Mouse (Mus musculus) hindbrain, postnatal 0 days (tissue): ENCODE measurements around the gene Gm11733. TPM values are rescaled to one million over a fixed set of nuclear protein-coding genes. Genes with fewer than 3 reads are reported as not detected.
"Not testable (repeated sequence)": the region's sequence is repeated elsewhere in the genome, so short reads cannot be mapped to it uniquely, and the experiment has no call there.

Experiments
- ATAC-seq: fragments of 200-750 bp; cut with Nextera tagmentation; 2 replicates; pipeline ENCODE4 v1.8.0; 2017; ENCODE audit warnings: mild to moderate bottlenecking, moderate TSS enrichment, moderate library complexity
- DNase-seq: peaks from one replicate; pipeline ENCODE4 v3.0.0-alpha.2; 2015; ENCODE audit warnings: low spot score
- H3K27ac ChIP-seq: fragments of 300-500 bp; sonication (generic); 2 replicates; pipeline ENCODE4 v1.5.1; 2014; ENCODE audit warnings: mild to moderate bottlenecking
- H3K27me3 ChIP-seq: fragments of 300-500 bp; sonication (generic); 2 replicates; pipeline ENCODE4 v1.6.1; 2014; ENCODE audit warnings: low read length, mixed read lengths; ENCODE audit not compliant: insufficient read depth
- H3K36me3 ChIP-seq: fragments of 300-500 bp; sonication (generic); 2 replicates; pipeline ENCODE4 v1.6.1; 2014; ENCODE audit warnings: low read length, mixed read lengths; ENCODE audit not compliant: insufficient read depth
- H3K4me1 ChIP-seq: fragments of 300-500 bp; sonication (generic); 2 replicates; pipeline ENCODE4 v1.6.1; 2014; ENCODE audit warnings: antibody characterized with exemption, low read length, mixed read lengths; ENCODE audit not compliant: insufficient read depth
- H3K4me2 ChIP-seq: fragments of 300-500 bp; sonication (generic); 2 replicates; pipeline ENCODE4 v1.6.1; 2014; ENCODE audit warnings: low read depth, mild to moderate bottlenecking, low read length, moderate library complexity, mixed read lengths
- H3K4me3 ChIP-seq: fragments of 300-500 bp; sonication (generic); 2 replicates; pipeline ENCODE4 v1.5.1; 2014; ENCODE audit warnings: low read length
- H3K9ac ChIP-seq: fragments of 300-500 bp; sonication (generic); replicated peaks from 2 replicates; pipeline ENCODE4 v1.6.1; 2014; ENCODE audit warnings: mild to moderate bottlenecking, low read length, moderate library complexity, mixed read lengths
- H3K9me3 ChIP-seq: fragments of 300-500 bp; sonication (generic); 2 replicates; pipeline ENCODE4 v1.6.1; 2016; ENCODE audit warnings: low read length, mixed read lengths
- CTCF ChIP-seq: IDR thresholded peaks from 2 replicates; pipeline ENCODE4 v1.5.1; 2016; ENCODE audit warnings: antibody characterized with exemption, control low read depth, low read depth
- WGBS: fragments of 180-500 bp; shearing (Covaris S2); extraction: QIAGEN DNeasy Blood & Tissue Kit; methylation state at CpG from one replicate; pipeline ENCODE4 v1.1.7; 2014; 5-methylcytosine and 5-hydroxymethylcytosine counted together
- polyA plus RNA-seq: library from polyadenylated mRNA; unstranded; fragments of >200 nt; fragmentation: Nextera tagmentation; extraction: Ambion mirVana; gene quantifications from 2 replicates; pipeline ENCODE4 v1.2.1, GENCODE M21; 2015
- total RNA-seq: library from RNA; depleted of rRNA; stranded (reverse); fragments of >200 nt; gene quantifications from 2 replicates; pipeline ENCODE4 v1.2.3, GENCODE M21; 2014

The Gm11733 gene
- total and polyA plus RNA-seq, 2 experiments from 2014 or later: 0.10 TPM; not detected in 1

DNA sequence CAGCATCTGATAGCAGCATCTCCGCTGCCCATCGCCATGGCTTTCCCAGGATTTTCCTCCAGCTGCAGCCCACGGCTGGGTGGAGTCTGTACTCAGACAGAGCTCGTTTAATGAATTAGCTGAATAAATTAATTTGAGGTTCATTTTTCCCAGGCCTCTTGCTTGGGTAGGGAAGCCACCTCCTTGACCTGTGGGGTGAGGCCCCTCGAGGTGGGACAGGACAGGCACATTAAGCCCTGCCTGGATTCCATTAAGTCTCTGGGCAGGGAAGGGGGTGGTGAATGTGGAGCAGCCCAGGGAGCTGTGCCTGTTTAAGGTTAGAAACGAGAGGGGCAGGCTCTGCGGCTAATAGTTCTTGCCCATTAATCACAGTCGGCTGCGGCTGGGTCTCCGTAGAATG is 30.1 kb upstream of the Gm11733 start:
- H3K4me2 ChIP-seq: no peak overlapping the region
- no peak for ATAC-seq
- H3K4me3 ChIP-seq: no peak overlapping the region
- TF ChIP-seq CTCF: no peak
- H3K4me1 ChIP-seq: no peaks in the 10 kb centered on the region
- DNase-seq: no peak
- 0 out of 2 replicates have a peak, but pooled peaks cover 5% of the 10 kb centered on the region for H3K27me3 ChIP-seq
- WGBS: 26% methylated on average over 10 of the region's 10 CpGs
- no peak overlapping the region for H3K9ac ChIP-seq
- no peaks in the 10 kb centered on the region for H3K36me3 ChIP-seq
- H3K9me3 ChIP-seq: no peaks in the 10 kb centered on the region
- H3K27ac ChIP-seq: no peak overlapping the region

DNA sequence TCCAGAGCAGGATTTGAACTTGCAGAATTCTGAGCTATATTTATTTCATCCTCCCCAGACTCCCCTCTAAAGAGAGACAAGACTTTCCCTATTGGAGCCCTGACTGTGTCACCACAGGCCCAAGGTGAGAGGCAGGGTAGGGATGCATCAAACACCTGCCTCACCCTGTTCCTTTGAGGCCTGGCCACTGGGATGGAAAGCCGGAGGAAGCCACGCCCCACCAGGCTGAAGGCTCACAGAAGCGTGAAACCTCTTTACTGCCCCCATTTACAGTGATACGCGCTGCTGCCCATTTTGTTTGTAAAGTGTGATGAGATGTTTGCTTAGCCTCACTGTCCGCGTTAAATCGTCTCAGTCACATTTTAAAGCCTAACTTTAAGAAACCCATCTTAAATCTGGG is 25.0 kb upstream of the Gm11733 start:
- Histone ChIP-seq H3K36me3 (no peaks in the 10 kb centered on the region), H3K9me3 (no peaks in the 10 kb centered on the region), H3K4me2 (no peak overlapping the region), H3K27me3 (0 out of 2 replicates have a peak, but pooled peaks cover 7% of the 10 kb centered on the region), H3K9ac (no peak overlapping the region), H3K27ac (no peak overlapping the region), H3K4me3 (no peak overlapping the region), H3K4me1 (0 out of 2 replicates have a peak, but pooled peaks cover 6% of the 10 kb centered on the region)
- no peak for DNase-seq
- no peak for TF ChIP-seq CTCF
- 9% methylated on average over 8 of the region's 8 CpGs for WGBS
- ATAC-seq: no peak

DNA sequence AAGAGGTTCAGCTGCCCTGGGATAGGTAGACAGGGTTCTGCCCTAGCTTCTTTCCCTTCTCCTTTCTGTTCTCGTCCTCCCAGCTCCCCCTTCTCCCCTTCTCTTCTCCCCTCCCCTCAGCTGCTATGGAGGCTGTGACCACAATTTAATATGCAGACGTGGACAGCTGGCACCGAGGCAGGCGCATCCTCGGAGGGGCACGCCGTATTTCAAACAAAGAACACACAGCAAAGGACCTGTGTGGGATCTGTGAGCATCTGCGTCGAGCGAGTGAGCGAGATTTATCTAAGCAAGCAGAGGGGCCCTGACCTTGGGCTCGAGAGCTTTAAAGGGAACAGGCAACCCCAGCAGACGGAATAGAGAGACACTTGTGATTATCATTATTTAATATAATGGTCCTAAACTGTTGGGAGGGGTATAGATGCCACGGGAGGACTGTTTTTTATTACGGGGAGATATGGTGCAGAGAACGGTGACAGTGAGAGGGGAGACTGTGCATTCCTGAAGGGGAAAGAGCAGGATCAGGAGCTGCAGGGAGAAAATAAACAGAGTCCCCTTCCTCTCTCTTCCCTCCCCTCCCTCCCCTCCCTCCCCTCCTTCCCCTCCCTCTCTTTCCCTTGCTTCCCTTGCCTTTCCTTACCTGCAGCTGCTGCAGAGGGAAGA is 21.8 kb upstream of the Gm11733 start:
- WGBS: 7% methylated on average over 16 of the region's 16 CpGs
- H3K4me3 ChIP-seq: no peak overlapping the region
- H3K36me3 ChIP-seq: no peaks in the 10 kb centered on the region
- no peak for TF ChIP-seq CTCF
- H3K9me3 ChIP-seq: no peaks in the 10 kb centered on the region
- ATAC-seq: peak; percentile 63
- peak overlapping the region; percentile 11; the same call in 1 of the 2 replicates for H3K4me2 ChIP-seq
- peak overlapping the region; percentile 17; the same call in 1 of the 2 replicates for H3K9ac ChIP-seq
- DNase-seq: peak; percentile 61
- H3K27me3 ChIP-seq: 0 out of 2 replicates have a peak, but pooled peaks cover 7% of the 10 kb centered on the region
- peak overlapping the region; percentile 68; the same call in 1 of the 2 replicates for H3K27ac ChIP-seq
- 0 out of 2 replicates have a peak, but pooled peaks cover 6% of the 10 kb centered on the region for H3K4me1 ChIP-seq

- ATAC-seq, H3K4me2 ChIP-seq, H3K9me3 ChIP-seq, H3K9ac ChIP-seq, DNase-seq, H3K4me1 ChIP-seq, H3K36me3 ChIP-seq, H3K27me3 ChIP-seq, H3K4me3 ChIP-seq: not testable (repeated sequence)
- 72% methylated on average over 4 of the region's 4 CpGs for WGBS
- H3K27ac ChIP-seq: peak overlapping the region; percentile 2; the same call in 1 of the 2 replicates
These were observed 20.8 kb upstream of the Gm11733 start for GRCm38 (mm10) chr11:117463416-117463815.

- no peak for DNase-seq
- WGBS: 27% methylated on average over 5 of the region's 5 CpGs
- Histone ChIP-seq H3K9ac (no peak overlapping the region), H3K4me2 (no peak overlapping the region), H3K27me3 (no peaks in the 10 kb centered on the region), H3K9me3 (no peaks in the 10 kb centered on the region), H3K36me3 (no peaks in the 10 kb centered on the region), H3K4me1 (0 out of 2 replicates have a peak, but pooled peaks cover 6% of the 10 kb centered on the region), H3K4me3 (no peak overlapping the region), H3K27ac (no peak overlapping the region)
- no peak for TF ChIP-seq CTCF
- no peak for ATAC-seq
These were observed 17.9 kb upstream of the Gm11733 start for GRCm38 (mm10) chr11:117466292-117466691.

DNA sequence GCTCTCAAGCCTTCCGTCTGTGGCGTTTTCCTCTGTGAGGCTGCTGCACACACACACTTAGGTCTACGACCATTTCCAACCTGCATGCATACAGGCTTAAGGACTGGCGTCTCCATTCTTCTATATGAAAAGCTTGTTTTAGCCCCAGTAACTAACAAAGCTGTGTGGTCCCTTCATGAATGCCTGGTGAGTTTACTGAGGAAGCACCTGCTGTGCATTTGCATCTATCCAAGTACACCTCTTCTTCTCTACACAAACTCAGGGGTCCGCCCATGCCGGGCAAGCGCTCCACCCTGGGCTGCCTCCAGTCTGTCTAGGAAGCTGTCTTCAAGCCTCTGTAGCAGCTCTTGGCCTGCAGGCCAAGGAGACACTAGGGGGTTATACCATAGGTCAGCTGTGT is 17.3 kb upstream of the Gm11733 start:
- no peaks in the 10 kb centered on the region for H3K9me3 ChIP-seq
- TF ChIP-seq CTCF: no peak
- no peak overlapping the region for H3K27ac ChIP-seq
- DNase-seq (no peak), ATAC-seq (no peak)
- 82% methylated on average over 7 of the region's 7 CpGs for WGBS
- H3K36me3 ChIP-seq: no peaks in the 10 kb centered on the region
- H3K27me3 ChIP-seq: no peaks in the 10 kb centered on the region
- H3K4me2 ChIP-seq: no peak overlapping the region
- H3K9ac ChIP-seq: no peak overlapping the region
- H3K4me3 ChIP-seq: no peak overlapping the region
- H3K4me1 ChIP-seq: 0 out of 2 replicates have a peak, but pooled peaks cover 6% of the 10 kb centered on the region

GRCm38 (mm10) chr11:117468585-117469363 is 15.4 kb upstream of the Gm11733 start:
- Histone ChIP-seq H3K27me3 (0 out of 2 replicates have a peak, but pooled peaks cover 7% of the 10 kb centered on the region), H3K9me3 (no peaks in the 10 kb centered on the region), H3K4me1 (no peaks in the 10 kb centered on the region), H3K27ac (no peak overlapping the region), H3K4me3 (no peak overlapping the region), H3K36me3 (no peaks in the 10 kb centered on the region), H3K9ac (no peak overlapping the region), H3K4me2 (no peak overlapping the region)
- 52% methylated on average over 6 of the region's 6 CpGs for WGBS
- no peak for ATAC-seq
- TF ChIP-seq CTCF: no peak
- no peak for DNase-seq
